Mouse (Mus musculus): ENCODE data around the gene Unc13b. TPM values are rescaled to one million over a fixed set of nuclear protein-coding genes. Genes with fewer than 3 reads are reported as not detected.

Gene Unc13b
- polyA plus RNA-seq, 1 experiment, result 0.08 TPM

DNA sequence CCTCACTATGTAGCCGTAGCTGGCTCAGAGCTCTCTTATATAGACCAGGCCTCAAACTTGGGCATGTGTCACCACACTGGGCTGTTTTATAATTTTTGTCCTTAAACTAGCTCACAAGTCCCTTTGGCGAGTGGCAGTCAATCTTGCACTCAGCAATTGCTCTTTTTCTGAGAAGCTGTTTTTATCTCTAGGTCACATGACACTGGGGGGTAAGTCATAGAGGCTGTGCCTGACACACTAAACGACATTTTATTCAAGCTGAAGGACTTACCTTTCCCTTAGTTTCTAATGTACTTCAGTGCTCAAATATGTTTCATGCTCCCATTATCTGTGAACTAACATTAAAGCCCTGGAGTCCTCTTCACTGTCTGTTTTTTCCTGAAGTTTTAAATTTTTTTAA lies 104.5 kb downstream of the Unc13b start:
- Histone ChIP-seq H3K27me3 (ENCODE audit: control insufficient read depth, insufficient read depth, insufficient read length) (no peaks in the 10 kb centered on the region), H3K4me3 (ENCODE audit: insufficient read depth, poor library complexity, severe bottlenecking) (no peak overlapping the region), H3K79me2 (ENCODE audit: control insufficient read depth, insufficient read depth) (no peaks in the 10 kb centered on the region), H3K36me3 (ENCODE audit: control insufficient read depth, insufficient read depth) (no peaks in the 10 kb centered on the region), H3K79me3 (ENCODE audit: low read depth) (no peaks in the 10 kb centered on the region), H3ac (ENCODE audit: control insufficient read depth, insufficient read length, low read depth) (no peak overlapping the region)
- TF ChIP-seq MYOG (IDR thresholded peaks at IDR 0.05; ENCODE audit: control insufficient read depth, extremely low read depth, insufficient read length) (no peak), FOSL1 (IDR thresholded peaks at IDR 0.05; ENCODE audit: insufficient read depth, low read length, poor library complexity, severe bottlenecking) (no peak), MAX (IDR thresholded peaks at IDR 0.05) (no peak), USF1 (IDR thresholded peaks at IDR 0.05; ENCODE audit: low read depth) (no peak), CEBPB (IDR thresholded peaks at IDR 0.05; ENCODE audit: low read depth) (no peak), MYOD1 (IDR thresholded peaks at IDR 0.05; ENCODE audit: control insufficient read depth, insufficient read length, low read depth) (no peak), CTCF (IDR thresholded peaks at IDR 0.05; ENCODE audit: control insufficient read depth, insufficient read depth, insufficient read length) (no peak)

DNA sequence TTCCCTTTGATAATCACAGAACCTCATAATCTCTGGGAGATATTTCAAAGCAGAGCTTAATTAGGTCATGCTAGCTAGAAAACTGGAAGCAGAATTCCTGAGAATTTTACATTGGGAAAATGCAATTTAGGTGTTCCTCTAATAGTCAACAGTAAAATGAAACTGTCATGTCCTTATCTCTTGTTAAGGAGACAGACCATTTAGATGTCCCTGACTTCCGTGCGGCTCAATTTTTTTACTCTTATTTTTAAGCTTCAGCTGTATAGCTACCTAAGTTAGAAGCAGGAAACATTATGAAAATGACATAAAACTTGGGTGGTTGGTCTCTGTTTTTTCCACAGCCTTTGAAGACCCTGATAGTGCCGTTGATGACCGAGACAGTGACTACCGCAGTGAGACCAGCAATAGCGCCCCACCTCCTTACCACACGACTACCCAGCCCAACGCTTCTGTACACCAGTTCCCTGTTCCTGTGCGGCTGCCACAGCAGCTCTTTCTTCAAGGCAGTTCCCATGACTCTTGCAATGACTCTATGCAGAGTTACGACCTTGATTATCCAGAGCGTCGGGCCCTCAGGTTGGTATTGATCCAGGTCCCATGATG lies 106.8 kb downstream of the Unc13b start:
- no peaks in the 10 kb centered on the region for H3K79me2 ChIP-seq (ENCODE audit: control insufficient read depth, insufficient read depth)
- H3ac ChIP-seq (ENCODE audit: control insufficient read depth, insufficient read length, low read depth), result no peak overlapping the region
- no peaks in the 10 kb centered on the region for H3K27me3 ChIP-seq (ENCODE audit: control insufficient read depth, insufficient read depth, insufficient read length)
- no peak overlapping the region for H3K4me3 ChIP-seq (ENCODE audit: insufficient read depth, poor library complexity, severe bottlenecking)
- no peaks in the 10 kb centered on the region for H3K36me3 ChIP-seq (ENCODE audit: control insufficient read depth, insufficient read depth)
- H3K79me3 ChIP-seq (ENCODE audit: low read depth), result no peaks in the 10 kb centered on the region
- TF ChIP-seq CTCF (IDR thresholded peaks at IDR 0.05; ENCODE audit: control insufficient read depth, insufficient read depth, insufficient read length), result no peak
- no peak for TF ChIP-seq MYOD1 (IDR thresholded peaks at IDR 0.05; ENCODE audit: control insufficient read depth, insufficient read length, low read depth)

DNA sequence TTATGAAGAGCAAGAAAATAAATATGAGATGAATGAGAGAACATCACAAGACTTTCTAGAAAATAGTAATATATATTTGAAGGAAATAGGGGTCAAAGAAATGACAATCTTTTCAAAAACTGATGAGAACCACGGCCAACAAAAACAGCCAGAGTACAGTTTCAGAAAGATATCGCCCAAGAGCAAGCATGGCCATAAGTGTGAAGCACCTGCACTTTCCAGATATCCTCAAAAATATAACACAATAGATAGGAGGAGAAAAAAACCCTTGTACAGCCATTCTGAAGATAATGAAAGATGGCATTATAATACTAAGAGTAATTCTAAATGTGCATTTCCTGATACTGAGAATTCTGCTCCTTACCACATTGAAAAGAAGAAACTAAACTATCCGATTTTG lies 111.3 kb downstream of the Unc13b start:
- H3ac ChIP-seq (ENCODE audit: control insufficient read depth, insufficient read length, low read depth), result no peak overlapping the region
- no peaks in the 10 kb centered on the region for H3K36me3 ChIP-seq (ENCODE audit: control insufficient read depth, insufficient read depth)
- no peaks in the 10 kb centered on the region for H3K79me2 ChIP-seq (ENCODE audit: control insufficient read depth, insufficient read depth)
- no peak for TF ChIP-seq MAX (IDR thresholded peaks at IDR 0.05)
- no peak for TF ChIP-seq CEBPB (IDR thresholded peaks at IDR 0.05; ENCODE audit: low read depth)
- TF ChIP-seq CTCF (IDR thresholded peaks at IDR 0.05; ENCODE audit: control insufficient read depth, insufficient read depth, insufficient read length), result no peak
- no peak for TF ChIP-seq FOSL1 (IDR thresholded peaks at IDR 0.05; ENCODE audit: insufficient read depth, low read length, poor library complexity, severe bottlenecking)
- TF ChIP-seq USF1 (IDR thresholded peaks at IDR 0.05; ENCODE audit: low read depth), result no peak
- TF ChIP-seq MYOD1 (IDR thresholded peaks at IDR 0.05; ENCODE audit: control insufficient read depth, insufficient read length, low read depth), result no peak
- TF ChIP-seq MYOG (IDR thresholded peaks at IDR 0.05; ENCODE audit: control insufficient read depth, extremely low read depth, insufficient read length), result no peak
- peaks cover 3% of the 10 kb centered on the region for H3K27me3 ChIP-seq (ENCODE audit: control insufficient read depth, insufficient read depth, insufficient read length)
- H3K79me3 ChIP-seq (ENCODE audit: low read depth), result no peaks in the 10 kb centered on the region
- H3K4me3 ChIP-seq (ENCODE audit: insufficient read depth, poor library complexity, severe bottlenecking), result no peak overlapping the region

DNA sequence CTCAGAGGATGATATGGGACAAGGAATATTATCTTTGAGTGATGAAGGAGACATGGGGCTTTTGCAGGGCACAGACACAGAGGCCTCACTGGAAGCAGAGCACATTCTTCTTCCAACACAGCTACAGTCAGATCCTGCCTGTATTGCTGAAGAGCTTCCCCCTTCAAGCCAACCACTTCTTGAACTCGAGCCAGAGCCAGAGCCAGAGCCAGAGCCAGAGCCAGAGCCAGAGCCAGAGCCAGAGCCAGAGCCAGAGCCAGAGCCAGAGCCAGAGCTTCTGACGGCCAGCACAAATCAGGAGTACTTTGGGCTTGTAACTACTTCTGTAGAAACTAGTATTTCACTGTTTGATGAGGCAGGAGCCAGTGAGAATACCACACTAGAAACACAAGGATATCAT lies 118.4 kb downstream of the Unc13b start:
- H3K36me3 ChIP-seq (ENCODE audit: control insufficient read depth, insufficient read depth), result no peaks in the 10 kb centered on the region
- H3K79me2 ChIP-seq (ENCODE audit: control insufficient read depth, insufficient read depth), result no peaks in the 10 kb centered on the region
- H3ac ChIP-seq (ENCODE audit: control insufficient read depth, insufficient read length, low read depth), result no peak overlapping the region
- TF ChIP-seq MAX (IDR thresholded peaks at IDR 0.05), result no peak
- no peak for TF ChIP-seq CEBPB (IDR thresholded peaks at IDR 0.05; ENCODE audit: low read depth)
- TF ChIP-seq MYOD1 (IDR thresholded peaks at IDR 0.05; ENCODE audit: control insufficient read depth, insufficient read length, low read depth), result no peak
- TF ChIP-seq MYOG (IDR thresholded peaks at IDR 0.05; ENCODE audit: control insufficient read depth, extremely low read depth, insufficient read length), result no peak
- TF ChIP-seq USF1 (IDR thresholded peaks at IDR 0.05; ENCODE audit: low read depth), result no peak
- no peaks in the 10 kb centered on the region for H3K27me3 ChIP-seq (ENCODE audit: control insufficient read depth, insufficient read depth, insufficient read length)
- no peak overlapping the region for H3K4me3 ChIP-seq (ENCODE audit: insufficient read depth, poor library complexity, severe bottlenecking)
- H3K79me3 ChIP-seq (ENCODE audit: low read depth), result no peaks in the 10 kb centered on the region

DNA sequence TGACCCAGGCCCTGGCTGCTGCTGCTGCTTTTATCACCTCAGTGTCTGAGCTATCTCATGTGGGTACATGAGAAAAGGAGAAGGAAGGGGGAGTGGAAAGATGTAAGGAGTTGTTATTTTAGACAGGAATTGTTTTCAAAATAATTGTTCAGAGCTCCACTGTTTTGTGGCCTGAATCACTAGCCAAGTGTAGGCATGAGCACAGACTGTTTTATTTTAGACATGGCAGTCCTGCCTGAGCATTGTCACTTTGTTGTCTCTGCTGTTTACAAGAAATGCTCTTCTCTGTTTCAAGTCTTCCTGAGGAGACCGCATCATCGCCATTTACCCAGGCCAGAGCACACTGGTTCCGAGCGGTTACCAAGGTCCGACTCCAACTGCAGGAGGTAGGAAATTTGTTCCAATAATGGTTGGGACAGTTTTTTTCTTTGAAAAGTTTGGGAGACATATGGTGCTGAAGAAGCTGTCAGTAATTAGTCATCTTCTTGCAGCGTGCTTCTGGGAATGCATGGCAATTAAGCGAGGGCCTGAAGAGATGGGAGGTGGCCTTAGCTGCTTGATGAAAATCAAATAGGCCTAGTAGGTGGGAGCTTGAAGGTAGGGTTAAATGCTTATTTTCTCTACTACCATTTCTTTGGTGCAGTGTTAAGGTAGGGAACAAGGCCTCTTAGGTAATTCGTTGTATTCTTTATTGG lies 123.9 kb downstream of the Unc13b start:
- Histone ChIP-seq H3K79me2 (ENCODE audit: control insufficient read depth, insufficient read depth) (no peaks in the 10 kb centered on the region), H3K79me3 (ENCODE audit: low read depth) (no peaks in the 10 kb centered on the region), H3K27me3 (ENCODE audit: control insufficient read depth, insufficient read depth, insufficient read length) (peaks cover 3% of the 10 kb centered on the region), H3K4me3 (ENCODE audit: insufficient read depth, poor library complexity, severe bottlenecking) (no peak overlapping the region), H3K36me3 (ENCODE audit: control insufficient read depth, insufficient read depth) (no peaks in the 10 kb centered on the region), H3ac (ENCODE audit: control insufficient read depth, insufficient read length, low read depth) (no peak overlapping the region)
- TF ChIP-seq MYOG (IDR thresholded peaks at IDR 0.05; ENCODE audit: control insufficient read depth, extremely low read depth, insufficient read length), result no peak
- TF ChIP-seq USF1 (IDR thresholded peaks at IDR 0.05; ENCODE audit: low read depth), result no peak
- TF ChIP-seq MAX (IDR thresholded peaks at IDR 0.05), result no peak
- no peak for TF ChIP-seq FOSL1 (IDR thresholded peaks at IDR 0.05; ENCODE audit: insufficient read depth, low read length, poor library complexity, severe bottlenecking)
- TF ChIP-seq CTCF (IDR thresholded peaks at IDR 0.05; ENCODE audit: control insufficient read depth, insufficient read depth, insufficient read length), result no peak
- no peak for TF ChIP-seq MYOD1 (IDR thresholded peaks at IDR 0.05; ENCODE audit: control insufficient read depth, insufficient read length, low read depth)
- no peak for TF ChIP-seq CEBPB (IDR thresholded peaks at IDR 0.05; ENCODE audit: low read depth)

DNA sequence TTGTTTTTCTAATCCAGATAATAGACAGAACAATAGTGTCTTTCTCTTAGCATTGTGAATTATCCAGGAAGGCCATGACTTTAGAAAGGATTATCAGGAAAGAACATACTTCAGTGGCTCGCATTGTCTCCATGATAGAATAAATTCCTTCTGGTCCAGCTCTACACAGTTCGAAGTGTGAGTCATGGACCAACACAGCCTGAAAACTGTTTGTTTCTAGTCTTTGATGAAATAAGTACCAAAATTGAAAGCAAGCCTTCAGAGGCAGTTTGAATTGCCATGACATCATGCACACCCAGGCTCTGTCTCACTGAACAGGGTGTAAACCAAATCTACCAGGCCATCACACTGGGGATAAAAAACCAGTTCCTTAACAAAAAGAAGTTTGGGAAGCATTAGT lies 128.7 kb downstream of the Unc13b start:
- TF ChIP-seq CTCF (IDR thresholded peaks at IDR 0.05; ENCODE audit: control insufficient read depth, insufficient read depth, insufficient read length) (no peak), USF1 (IDR thresholded peaks at IDR 0.05; ENCODE audit: low read depth) (no peak), FOSL1 (IDR thresholded peaks at IDR 0.05; ENCODE audit: insufficient read depth, low read length, poor library complexity, severe bottlenecking) (no peak), MAX (IDR thresholded peaks at IDR 0.05) (no peak), CEBPB (IDR thresholded peaks at IDR 0.05; ENCODE audit: low read depth) (no peak), MYOG (IDR thresholded peaks at IDR 0.05; ENCODE audit: control insufficient read depth, extremely low read depth, insufficient read length) (no peak), MYOD1 (IDR thresholded peaks at IDR 0.05; ENCODE audit: control insufficient read depth, insufficient read length, low read depth) (no peak)
- Histone ChIP-seq H3ac (ENCODE audit: control insufficient read depth, insufficient read length, low read depth) (no peak overlapping the region), H3K79me3 (ENCODE audit: low read depth) (no peaks in the 10 kb centered on the region), H3K4me3 (ENCODE audit: insufficient read depth, poor library complexity, severe bottlenecking) (no peak overlapping the region), H3K36me3 (ENCODE audit: control insufficient read depth, insufficient read depth) (no peaks in the 10 kb centered on the region), H3K27me3 (ENCODE audit: control insufficient read depth, insufficient read depth, insufficient read length) (peaks cover 3% of the 10 kb centered on the region), H3K79me2 (ENCODE audit: control insufficient read depth, insufficient read depth) (no peaks in the 10 kb centered on the region)
